Mouse (Mus musculus) liver, embryonic 16.5 days (tissue): ENCODE measurements around the gene Lhpp. TPM values are rescaled to one million over a fixed set of nuclear protein-coding genes. Genes with fewer than 3 reads are reported as not detected.

ENCODE experiments used
- ATAC-seq: fragments of 200-750 bp; cut with Nextera tagmentation; 2 replicates; pipeline ENCODE4 v1.8.0; 2017; ENCODE audit warnings: low read depth, mild to moderate bottlenecking, moderate number of reproducible peaks, moderate library complexity
- H3K27ac ChIP-seq: fragments of 300-500 bp; sonication (generic); 2 replicates; pipeline ENCODE4 v1.5.1; 2014; ENCODE audit warnings: mild to moderate bottlenecking, low read length
- H3K27me3 ChIP-seq: fragments of 300-500 bp; sonication (generic); 2 replicates; pipeline ENCODE4 v1.6.1; 2014; ENCODE audit warnings: low read depth, low read length, mixed read lengths; ENCODE audit not compliant: control insufficient read depth, insufficient read depth
- H3K36me3 ChIP-seq: fragments of 300-500 bp; sonication (generic); 2 replicates; pipeline ENCODE4 v1.6.1; 2014; ENCODE audit warnings: mild to moderate bottlenecking; ENCODE audit not compliant: control insufficient read depth, insufficient read depth
- H3K4me1 ChIP-seq: fragments of 300-500 bp; sonication (generic); 2 replicates; pipeline ENCODE4 v1.6.1; 2014; ENCODE audit warnings: low read depth, low read length, mixed read lengths; ENCODE audit not compliant: control insufficient read depth
- H3K4me2 ChIP-seq: fragments of 300-500 bp; sonication (generic); 2 replicates; pipeline ENCODE4 v1.6.1; 2014; ENCODE audit warnings: low read depth, low read length, mixed read lengths
- H3K4me3 ChIP-seq: fragments of 300-500 bp; sonication (generic); 2 replicates; pipeline ENCODE4 v1.5.1; 2014; ENCODE audit warnings: low read depth, mild to moderate bottlenecking, low read length
- H3K9ac ChIP-seq: fragments of 300-500 bp; sonication (generic); 2 replicates; pipeline ENCODE4 v1.6.1; 2014; ENCODE audit warnings: low read depth, low read length
- H3K9me3 ChIP-seq: fragments of 300-500 bp; sonication (generic); replicated peaks from 2 replicates; pipeline ENCODE4 v1.6.1; 2016; ENCODE audit warnings: low read length; ENCODE audit not compliant: control insufficient read depth
- WGBS: fragments of 180-500 bp; shearing (Covaris S2); extraction: QIAGEN DNeasy Blood & Tissue Kit; methylation state at CpG from one replicate; pipeline ENCODE4 v1.1.7; 2014; ENCODE audit not compliant: insufficient replicate concordance; 5-methylcytosine and 5-hydroxymethylcytosine counted together
- polyA plus RNA-seq: library from polyadenylated mRNA; unstranded; fragments of >200 nt; fragmentation: Nextera tagmentation; extraction: Ambion mirVana; gene quantifications from 2 replicates; pipeline ENCODE4 v1.2.1, GENCODE M21; 2015

Gene Lhpp
- polyA plus RNA-seq, 1 experiment from 2014 or later: 4.0 TPM

GRCm38 (mm10) chr7:132753518-132754388 is 143.3 kb downstream of the Lhpp start:
- no peaks in the 10 kb centered on the region for H3K9me3 ChIP-seq
- H3K4me2 ChIP-seq: no peak overlapping the region
- no peaks in the 10 kb centered on the region for H3K27me3 ChIP-seq
- peak overlapping the region; percentile 11; the same call in 1 of the 2 replicates for H3K27ac ChIP-seq
- H3K4me1 ChIP-seq: peaks cover 26% of the 10 kb centered on the region
- 59% methylated on average over 4 of the region's 4 CpGs for WGBS
- H3K9ac ChIP-seq: peak overlapping the region; percentile 3; the same call in 1 of the 2 replicates
- no peak for ATAC-seq
- H3K36me3 ChIP-seq: peaks cover 56% of the 10 kb centered on the region
- H3K4me3 ChIP-seq: no peak overlapping the region

- WGBS: 78% methylated on average over 3 of the region's 3 CpGs
- peak overlapping the region; percentile 3; the same call in 1 of the 2 replicates for H3K9ac ChIP-seq
- ATAC-seq: no peak
- H3K27me3 ChIP-seq: no peaks in the 10 kb centered on the region
- no peak overlapping the region for H3K4me3 ChIP-seq
- H3K4me1 ChIP-seq: peaks cover 26% of the 10 kb centered on the region
- no peak overlapping the region for H3K4me2 ChIP-seq
- peaks cover 59% of the 10 kb centered on the region for H3K36me3 ChIP-seq
- no peaks in the 10 kb centered on the region for H3K9me3 ChIP-seq
- no peak overlapping the region for H3K27ac ChIP-seq
These were observed 143.9 kb downstream of the Lhpp start for GRCm38 (mm10) chr7:132754389-132754750.

Other genes with a start within 250 kb of the Lhpp start
- gene Oat, start 34.2 kb upstream of the Lhpp start, polyA plus RNA-seq: 58.0 and 59.7 TPM in 2 replicates
- gene Nkx1-2, start 11.0 kb upstream of the Lhpp start, polyA plus RNA-seq: not detected in 2 replicates
- 25.1 and 29.4 TPM in 2 replicates for gene Fam53b, start 203.2 kb downstream of the Lhpp start, polyA plus RNA-seq
- gene Eef1akmt2, start 242.0 kb downstream of the Lhpp start, polyA plus RNA-seq: 12.5 and 16.2 TPM in 2 replicates
- gene Abraxas2, start 248.6 kb downstream of the Lhpp start, polyA plus RNA-seq: 11.2 and 12.5 TPM in 2 replicates